Mouse (Mus musculus): Measurements from ENCODE around the gene Amotl1. TPM values are rescaled to one million over a fixed set of nuclear protein-coding genes. Genes with fewer than 3 reads are reported as not detected.

Gene Amotl1
- polyA plus RNA-seq, 1 experiment from 2014 or later: 22.4 TPM

GRCm38 (mm10) chr9:14604363-14604762 lies 40.5 kb downstream of the Amotl1 start:
- 79% methylated on average over 3 of the region's 3 CpGs for WGBS
- Histone ChIP-seq H3K9ac (ENCODE audit: low read length) (no peak overlapping the region), H3K27me3 (replicated peaks; ENCODE audit: control insufficient read depth, insufficient read depth, low read length) (no peaks in the 10 kb centered on the region), H3K9me3 (ENCODE audit: control insufficient read depth, low read length) (no peaks in the 10 kb centered on the region), H3K36me3 (ENCODE audit: control insufficient read depth, insufficient read depth, low read length) (peaks cover 9% of the 10 kb centered on the region; the same call in 1 of the 2 replicates), H3K4me1 (replicated peaks; ENCODE audit: control insufficient read depth, insufficient read depth, low read length) (peaks cover 6% of the 10 kb centered on the region; the same call in 1 of the 2 replicates), H3K4me3 (ENCODE audit: low read depth, low read length) (no peak overlapping the region), H3K4me2 (ENCODE audit: low read length) (no peak overlapping the region), H3K27ac (ENCODE audit: low read depth) (no peak overlapping the region)
- DNase-seq (ENCODE audit: low spot score) (no peak), ATAC-seq (replicated peaks; ENCODE audit: low FRiP score, low TSS enrichment, low read depth) (no peak)

GRCm38 (mm10) chr9:14603475-14603874 lies 41.4 kb downstream of the Amotl1 start:
- Histone ChIP-seq H3K27ac (ENCODE audit: low read depth) (no peak overlapping the region), H3K4me2 (ENCODE audit: low read length) (no peak overlapping the region), H3K9ac (ENCODE audit: low read length) (no peak overlapping the region), H3K9me3 (ENCODE audit: control insufficient read depth, low read length) (no peaks in the 10 kb centered on the region), H3K36me3 (ENCODE audit: control insufficient read depth, insufficient read depth, low read length) (peaks cover 9% of the 10 kb centered on the region; the same call in 1 of the 2 replicates), H3K27me3 (replicated peaks; ENCODE audit: control insufficient read depth, insufficient read depth, low read length) (no peaks in the 10 kb centered on the region), H3K4me1 (replicated peaks; ENCODE audit: control insufficient read depth, insufficient read depth, low read length) (peaks cover 6% of the 10 kb centered on the region; the same call in 1 of the 2 replicates), H3K4me3 (ENCODE audit: low read depth, low read length) (no peak overlapping the region)
- 88% methylated on average over 4 of the region's 4 CpGs for WGBS
- ATAC-seq (replicated peaks; ENCODE audit: low FRiP score, low TSS enrichment, low read depth) (no peak), DNase-seq (ENCODE audit: low spot score) (no peak)

GRCm38 (mm10) chr9:14599799-14600198 lies 45.1 kb downstream of the Amotl1 start:
- Histone ChIP-seq H3K9me3 (ENCODE audit: control insufficient read depth, low read length) (no peaks in the 10 kb centered on the region), H3K27me3 (replicated peaks; ENCODE audit: control insufficient read depth, insufficient read depth, low read length) (no peaks in the 10 kb centered on the region), H3K4me2 (ENCODE audit: low read length) (no peak overlapping the region), H3K9ac (ENCODE audit: low read length) (no peak overlapping the region), H3K27ac (ENCODE audit: low read depth) (no peak overlapping the region), H3K4me3 (ENCODE audit: low read depth, low read length) (no peak overlapping the region), H3K4me1 (replicated peaks; ENCODE audit: control insufficient read depth, insufficient read depth, low read length) (no peaks in the 10 kb centered on the region), H3K36me3 (ENCODE audit: control insufficient read depth, insufficient read depth, low read length) (peaks cover 22% of the 10 kb centered on the region)
- DNase-seq (ENCODE audit: low spot score) (no peak), ATAC-seq (replicated peaks; ENCODE audit: low FRiP score, low TSS enrichment, low read depth) (no peak)
- WGBS: 62% methylated on average over 5 of the region's 5 CpGs

GRCm38 (mm10) chr9:14598157-14598556 lies 46.7 kb downstream of the Amotl1 start:
- no peak overlapping the region for H3K27ac ChIP-seq (ENCODE audit: low read depth)
- no peak overlapping the region for H3K4me3 ChIP-seq (ENCODE audit: low read depth, low read length)
- WGBS: 94% methylated on average over 2 of the region's 2 CpGs
- ATAC-seq (replicated peaks; ENCODE audit: low FRiP score, low TSS enrichment, low read depth) (no peak), DNase-seq (ENCODE audit: low spot score) (no peak)
- no peak overlapping the region for H3K4me2 ChIP-seq (ENCODE audit: low read length)
- H3K4me1 ChIP-seq (replicated peaks; ENCODE audit: control insufficient read depth, insufficient read depth, low read length): no peaks in the 10 kb centered on the region
- no peaks in the 10 kb centered on the region for H3K9me3 ChIP-seq (ENCODE audit: control insufficient read depth, low read length)
- H3K36me3 ChIP-seq (ENCODE audit: control insufficient read depth, insufficient read depth, low read length): peaks cover 38% of the 10 kb centered on the region
- no peak overlapping the region for H3K9ac ChIP-seq (ENCODE audit: low read length)
- H3K27me3 ChIP-seq (replicated peaks; ENCODE audit: control insufficient read depth, insufficient read depth, low read length): no peaks in the 10 kb centered on the region

- H3K9me3 ChIP-seq (ENCODE audit: control insufficient read depth, low read length): no peaks in the 10 kb centered on the region
- H3K4me2 ChIP-seq (ENCODE audit: low read length): no peak overlapping the region
- no peak overlapping the region for H3K27ac ChIP-seq (ENCODE audit: low read depth)
- H3K9ac ChIP-seq (ENCODE audit: low read length): no peak overlapping the region
- no peaks in the 10 kb centered on the region for H3K4me1 ChIP-seq (replicated peaks; ENCODE audit: control insufficient read depth, insufficient read depth, low read length)
- H3K4me3 ChIP-seq (ENCODE audit: low read depth, low read length): no peak overlapping the region
- no peaks in the 10 kb centered on the region for H3K27me3 ChIP-seq (replicated peaks; ENCODE audit: control insufficient read depth, insufficient read depth, low read length)
- DNase-seq (ENCODE audit: low spot score): no peak
- ATAC-seq (replicated peaks; ENCODE audit: low FRiP score, low TSS enrichment, low read depth): no peak
- 94% methylated on average over 3 of the region's 3 CpGs for WGBS
- H3K36me3 ChIP-seq (ENCODE audit: control insufficient read depth, insufficient read depth, low read length): peaks cover 45% of the 10 kb centered on the region
Measured at GRCm38 (mm10) chr9:14597429-14597828, 47.4 kb downstream of the Amotl1 start.

GRCm38 (mm10) chr9:14596858-14597257 lies 48.0 kb downstream of the Amotl1 start:
- no peaks in the 10 kb centered on the region for H3K9me3 ChIP-seq (ENCODE audit: control insufficient read depth, low read length)
- 79% methylated on average over 5 of the region's 7 CpGs for WGBS
- ATAC-seq (replicated peaks; ENCODE audit: low FRiP score, low TSS enrichment, low read depth): no peak
- no peak overlapping the region for H3K4me2 ChIP-seq (ENCODE audit: low read length)
- H3K9ac ChIP-seq (ENCODE audit: low read length): no peak overlapping the region
- H3K27me3 ChIP-seq (replicated peaks; ENCODE audit: control insufficient read depth, insufficient read depth, low read length): no peaks in the 10 kb centered on the region
- no peaks in the 10 kb centered on the region for H3K4me1 ChIP-seq (replicated peaks; ENCODE audit: control insufficient read depth, insufficient read depth, low read length)
- no peak for DNase-seq (ENCODE audit: low spot score)
- no peak overlapping the region for H3K27ac ChIP-seq (ENCODE audit: low read depth)
- peaks cover 51% of the 10 kb centered on the region for H3K36me3 ChIP-seq (ENCODE audit: control insufficient read depth, insufficient read depth, low read length)
- H3K4me3 ChIP-seq (ENCODE audit: low read depth, low read length): no peak overlapping the region

GRCm38 (mm10) chr9:14596427-14596826 lies 48.4 kb downstream of the Amotl1 start:
- Histone ChIP-seq H3K9ac (ENCODE audit: low read length) (no peak overlapping the region), H3K27ac (ENCODE audit: low read depth) (no peak overlapping the region), H3K27me3 (replicated peaks; ENCODE audit: control insufficient read depth, insufficient read depth, low read length) (no peaks in the 10 kb centered on the region), H3K4me1 (replicated peaks; ENCODE audit: control insufficient read depth, insufficient read depth, low read length) (no peaks in the 10 kb centered on the region), H3K9me3 (ENCODE audit: control insufficient read depth, low read length) (no peaks in the 10 kb centered on the region), H3K4me3 (ENCODE audit: low read depth, low read length) (no peak overlapping the region), H3K36me3 (ENCODE audit: control insufficient read depth, insufficient read depth, low read length) (peaks cover 54% of the 10 kb centered on the region), H3K4me2 (ENCODE audit: low read length) (no peak overlapping the region)
- DNase-seq (ENCODE audit: low spot score) (no peak), ATAC-seq (replicated peaks; ENCODE audit: low FRiP score, low TSS enrichment, low read depth) (no peak)
- 87% methylated on average over 5 of the region's 5 CpGs for WGBS

- no peak for ATAC-seq (replicated peaks; ENCODE audit: low FRiP score, low TSS enrichment, low read depth)
- H3K27me3 ChIP-seq (replicated peaks; ENCODE audit: control insufficient read depth, insufficient read depth, low read length): no peaks in the 10 kb centered on the region
- H3K4me3 ChIP-seq (ENCODE audit: low read depth, low read length): no peak overlapping the region
- H3K4me2 ChIP-seq (ENCODE audit: low read length): no peak overlapping the region
- no peaks in the 10 kb centered on the region for H3K4me1 ChIP-seq (replicated peaks; ENCODE audit: control insufficient read depth, insufficient read depth, low read length)
- H3K9me3 ChIP-seq (ENCODE audit: control insufficient read depth, low read length): no peaks in the 10 kb centered on the region
- whole genome bisulfite sequencing: 88% methylated on average over 3 of the region's 3 CpGs
- H3K27ac ChIP-seq (ENCODE audit: low read depth): no peak overlapping the region
- no peak overlapping the region for H3K9ac ChIP-seq (ENCODE audit: low read length)
- peaks cover 56% of the 10 kb centered on the region for H3K36me3 ChIP-seq (ENCODE audit: control insufficient read depth, insufficient read depth, low read length)
- DNase-seq (ENCODE audit: low spot score): no peak
Measured at GRCm38 (mm10) chr9:14595893-14596292, 49.0 kb downstream of the Amotl1 start.

- Histone ChIP-seq H3K9ac (ENCODE audit: low read length) (no peak overlapping the region), H3K36me3 (ENCODE audit: control insufficient read depth, insufficient read depth, low read length) (peaks cover 69% of the 10 kb centered on the region), H3K4me3 (ENCODE audit: low read depth, low read length) (no peak overlapping the region), H3K4me2 (ENCODE audit: low read length) (no peak overlapping the region), H3K27me3 (replicated peaks; ENCODE audit: control insufficient read depth, insufficient read depth, low read length) (no peaks in the 10 kb centered on the region), H3K27ac (ENCODE audit: low read depth) (no peak overlapping the region), H3K9me3 (ENCODE audit: control insufficient read depth, low read length) (no peaks in the 10 kb centered on the region), H3K4me1 (replicated peaks; ENCODE audit: control insufficient read depth, insufficient read depth, low read length) (0 out of 2 replicates have a peak, but pooled peaks cover 3% of the 10 kb centered on the region)
- WGBS: 90% methylated on average over 4 of the region's 4 CpGs
- no peak for DNase-seq (ENCODE audit: low spot score)
- ATAC-seq (replicated peaks; ENCODE audit: low FRiP score, low TSS enrichment, low read depth): no peak
Measured at GRCm38 (mm10) chr9:14593880-14594279, 51.0 kb downstream of the Amotl1 start.
